Mouse (Mus musculus) megakaryocyte-erythroid progenitor cell, adult 5 weeks (primary cell): ENCODE results near the gene Dscam. TPM values are rescaled to one million over a fixed set of nuclear protein-coding genes. Genes with fewer than 3 reads are reported as not detected.

Source experiments
- polyA plus RNA-seq: library from polyadenylated mRNA; stranded (reverse); fragments of >175 nt; gene quantifications from 2 replicates; pipeline ENCODE4 v1.2.3, GENCODE M21; 2012

The Dscam gene
- 0.12 and 0.37 TPM in 2 replicates for polyA plus RNA-seq

DNA sequence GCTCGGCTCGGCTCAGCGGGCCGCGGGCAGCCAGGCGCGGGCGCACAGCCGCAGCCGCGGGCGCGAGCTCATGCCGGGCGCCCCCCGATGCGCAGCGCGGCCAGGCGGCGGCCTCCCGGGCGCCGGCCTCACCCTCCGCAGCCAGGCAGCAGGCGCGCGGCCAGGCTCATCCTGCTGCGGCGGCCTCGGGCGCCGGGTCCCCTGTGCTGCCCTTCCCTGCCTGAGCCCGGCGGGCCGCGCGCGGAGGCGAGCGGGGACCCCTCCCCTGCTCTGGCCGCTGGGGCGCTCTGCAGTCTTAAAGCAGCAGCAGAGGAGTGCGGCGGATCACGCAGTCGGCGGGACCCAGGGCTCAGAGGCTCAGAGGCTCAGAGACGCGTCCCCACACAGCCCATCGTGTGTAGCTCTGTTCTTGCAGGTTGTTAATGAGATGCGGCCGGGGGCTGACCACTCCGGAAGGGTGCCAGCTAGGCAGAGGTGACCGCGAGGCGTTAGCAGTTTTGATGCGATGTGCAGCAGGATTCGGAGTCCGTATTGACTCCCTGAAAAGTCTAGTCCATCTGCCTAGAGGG lies at the start of gene Dscam:
Dscam (minus strand) TSS at position 240 of the 569 bp plus-strand sequence.

Other genes starting within 250 kb of the Dscam start
- 0.04 and 0.05 TPM in 2 replicates for gene Bace2, start 186.0 kb upstream of the Dscam start, polyA plus RNA-seq